Mouse (Mus musculus): ENCODE data around the gene Olfr1497. TPM values are rescaled to one million over a fixed set of nuclear protein-coding genes. Genes with fewer than 3 reads are reported as not detected.
"Not testable (repeated sequence)": the region's sequence is repeated elsewhere in the genome, so short reads cannot be mapped to it uniquely, and the experiment has no call there.

Olfr1497 gene
- polyA plus RNA-seq (2014; fragmentation: Nextera tagmentation; extraction: Ambion mirVana), result not detected in 2 replicates

- Histone ChIP-seq H3K27me3 (replicated peaks; ENCODE audit: control insufficient read depth, insufficient read depth, low read length) (no peaks in the 10 kb centered on the region), H3K36me3 (ENCODE audit: control insufficient read depth, insufficient read depth, low read length) (no peaks in the 10 kb centered on the region), H3K4me1 (replicated peaks; ENCODE audit: control insufficient read depth, insufficient read depth, low read length) (no peaks in the 10 kb centered on the region), H3K4me3 (ENCODE audit: low read depth, low read length) (no peak within 1 kb of the TSS), H3K9ac (ENCODE audit: low read depth, low read length) (no peak within 1 kb of the TSS), H3K4me2 (no peak within 1 kb of the TSS), H3K27ac (ENCODE audit: low read depth, low read length) (no peak within 1 kb of the TSS), H3K9me3 (ENCODE audit: control insufficient read depth, low read length) (no peaks in the 10 kb centered on the region)
- ATAC-seq (replicated peaks; ENCODE audit: low FRiP score) (no peak), DNase-seq (ENCODE audit: low spot score) (no peak)
Measured at GRCm38 (mm10) chr19:13798102-13798501, at the start of gene Olfr1497. Gene Olfr1497 (minus strand): TSS chr19:13798202.

- Histone ChIP-seq H3K27ac (ENCODE audit: low read depth, low read length) (no peak within 1 kb of the TSS), H3K4me3 (ENCODE audit: low read depth, low read length) (no peak within 1 kb of the TSS), H3K4me2 (no peak within 1 kb of the TSS), H3K27me3 (replicated peaks; ENCODE audit: control insufficient read depth, insufficient read depth, low read length) (no peaks in the 10 kb centered on the region), H3K9me3 (ENCODE audit: control insufficient read depth, low read length) (no peaks in the 10 kb centered on the region), H3K9ac (ENCODE audit: low read depth, low read length) (no peak within 1 kb of the TSS), H3K36me3 (ENCODE audit: control insufficient read depth, insufficient read depth, low read length) (no peaks in the 10 kb centered on the region), H3K4me1 (replicated peaks; ENCODE audit: control insufficient read depth, insufficient read depth, low read length) (no peaks in the 10 kb centered on the region)
- no peak for ATAC-seq (replicated peaks; ENCODE audit: low FRiP score)
- no peak for DNase-seq (ENCODE audit: low spot score)
Measured at GRCm38 (mm10) chr19:13830388-13830787, 32.4 kb upstream of the Olfr1497 start, which contains the start of gene Olfr1500. Gene Olfr1500 (minus strand): TSS chr19:13830488.

GRCm38 (mm10) chr19:13828447-13828846 is 30.4 kb upstream of the Olfr1497 start:
- WGBS, result 77% methylated on average over 3 of the region's 3 CpGs
- no peaks in the 10 kb centered on the region for H3K9me3 ChIP-seq (ENCODE audit: control insufficient read depth, low read length)
- H3K36me3 ChIP-seq (ENCODE audit: control insufficient read depth, insufficient read depth, low read length), result no peaks in the 10 kb centered on the region
- no peak overlapping the region for H3K4me3 ChIP-seq (ENCODE audit: low read depth, low read length)
- ATAC-seq (replicated peaks; ENCODE audit: low FRiP score), result no peak
- H3K4me2 ChIP-seq, result no peak overlapping the region
- H3K4me1 ChIP-seq (replicated peaks; ENCODE audit: control insufficient read depth, insufficient read depth, low read length), result no peaks in the 10 kb centered on the region
- no peak overlapping the region for H3K27ac ChIP-seq (ENCODE audit: low read depth, low read length)
- H3K9ac ChIP-seq (ENCODE audit: low read depth, low read length), result no peak overlapping the region
- no peak for DNase-seq (ENCODE audit: low spot score)
- H3K27me3 ChIP-seq (replicated peaks; ENCODE audit: control insufficient read depth, insufficient read depth, low read length), result no peaks in the 10 kb centered on the region

GRCm38 (mm10) chr19:13820847-13821246 is 22.8 kb upstream of the Olfr1497 start:
- H3K9me3 ChIP-seq (ENCODE audit: control insufficient read depth, low read length), result no peaks in the 10 kb centered on the region
- H3K27me3 ChIP-seq (replicated peaks; ENCODE audit: control insufficient read depth, insufficient read depth, low read length), result no peaks in the 10 kb centered on the region
- 39% methylated on average over 5 of the region's 5 CpGs for WGBS
- no peak overlapping the region for H3K9ac ChIP-seq (ENCODE audit: low read depth, low read length)
- ATAC-seq (replicated peaks; ENCODE audit: low FRiP score) (no peak), DNase-seq (ENCODE audit: low spot score) (no peak)
- H3K4me2 ChIP-seq, result no peak overlapping the region
- no peak overlapping the region for H3K4me3 ChIP-seq (ENCODE audit: low read depth, low read length)
- H3K4me1 ChIP-seq (replicated peaks; ENCODE audit: control insufficient read depth, insufficient read depth, low read length), result no peaks in the 10 kb centered on the region
- no peaks in the 10 kb centered on the region for H3K36me3 ChIP-seq (ENCODE audit: control insufficient read depth, insufficient read depth, low read length)
- no peak overlapping the region for H3K27ac ChIP-seq (ENCODE audit: low read depth, low read length)

- Histone ChIP-seq H3K9me3 (ENCODE audit: control insufficient read depth, low read length) (no peaks in the 10 kb centered on the region), H3K4me1 (replicated peaks; ENCODE audit: control insufficient read depth, insufficient read depth, low read length) (no peaks in the 10 kb centered on the region), H3K9ac (ENCODE audit: low read depth, low read length) (no peak within 1 kb of the TSS), H3K36me3 (ENCODE audit: control insufficient read depth, insufficient read depth, low read length) (no peaks in the 10 kb centered on the region), H3K27ac (ENCODE audit: low read depth, low read length) (no peak within 1 kb of the TSS), H3K27me3 (replicated peaks; ENCODE audit: control insufficient read depth, insufficient read depth, low read length) (no peaks in the 10 kb centered on the region), H3K4me3 (ENCODE audit: low read depth, low read length) (no peak within 1 kb of the TSS), H3K4me2 (no peak within 1 kb of the TSS)
- DNase-seq (ENCODE audit: low spot score) (no peak), ATAC-seq (replicated peaks; ENCODE audit: low FRiP score) (no peak)
Measured at GRCm38 (mm10) chr19:13819347-13819746, 21.3 kb upstream of the Olfr1497 start, which contains the start of gene Olfr1499. Gene Olfr1499 (minus strand): TSS chr19:13819447.

- DNase-seq (ENCODE audit: low spot score), result no peak
- Histone ChIP-seq H3K4me2 (no peak overlapping the region), H3K4me1 (replicated peaks; ENCODE audit: control insufficient read depth, insufficient read depth, low read length) (no peaks in the 10 kb centered on the region), H3K4me3 (ENCODE audit: low read depth, low read length) (no peak overlapping the region), H3K27me3 (replicated peaks; ENCODE audit: control insufficient read depth, insufficient read depth, low read length) (no peaks in the 10 kb centered on the region), H3K9ac (ENCODE audit: low read depth, low read length) (no peak overlapping the region), H3K36me3 (ENCODE audit: control insufficient read depth, insufficient read depth, low read length) (no peaks in the 10 kb centered on the region), H3K9me3 (ENCODE audit: control insufficient read depth, low read length) (no peaks in the 10 kb centered on the region), H3K27ac (ENCODE audit: low read depth, low read length) (no peak overlapping the region)
- WGBS, result 35% methylated on average over 5 of the region's 5 CpGs
- no peak for ATAC-seq (replicated peaks; ENCODE audit: low FRiP score)
Measured at GRCm38 (mm10) chr19:13818827-13819226, 20.8 kb upstream of the Olfr1497 start.

GRCm38 (mm10) chr19:13812823-13813222 is 14.8 kb upstream of the Olfr1497 start:
- Histone ChIP-seq H3K9ac (ENCODE audit: low read depth, low read length) (no peak overlapping the region), H3K4me1 (replicated peaks; ENCODE audit: control insufficient read depth, insufficient read depth, low read length) (no peaks in the 10 kb centered on the region), H3K27me3 (replicated peaks; ENCODE audit: control insufficient read depth, insufficient read depth, low read length) (no peaks in the 10 kb centered on the region), H3K4me2 (no peak overlapping the region), H3K36me3 (ENCODE audit: control insufficient read depth, insufficient read depth, low read length) (no peaks in the 10 kb centered on the region), H3K27ac (ENCODE audit: low read depth, low read length) (no peak overlapping the region), H3K9me3 (ENCODE audit: control insufficient read depth, low read length) (no peaks in the 10 kb centered on the region), H3K4me3 (ENCODE audit: low read depth, low read length) (no peak overlapping the region)
- no peak for ATAC-seq (replicated peaks; ENCODE audit: low FRiP score)
- no peak for DNase-seq (ENCODE audit: low spot score)
- WGBS, result 50% methylated on average over 2 of the region's 2 CpGs

- not testable (repeated sequence) for H3K9me3 ChIP-seq (ENCODE audit: control insufficient read depth, low read length); H3K4me2 ChIP-seq; H3K9ac ChIP-seq (ENCODE audit: low read depth, low read length); H3K36me3 ChIP-seq (ENCODE audit: control insufficient read depth, insufficient read depth, low read length); H3K27ac ChIP-seq (ENCODE audit: low read depth, low read length); H3K27me3 ChIP-seq (replicated peaks; ENCODE audit: control insufficient read depth, insufficient read depth, low read length); H3K4me3 ChIP-seq (ENCODE audit: low read depth, low read length); H3K4me1 ChIP-seq (replicated peaks; ENCODE audit: control insufficient read depth, insufficient read depth, low read length); DNase-seq (ENCODE audit: low spot score); ATAC-seq (replicated peaks; ENCODE audit: low FRiP score)
- 58% methylated on average over 1 of the region's 1 CpGs for WGBS
Measured at GRCm38 (mm10) chr19:13805486-13805885, 7.5 kb upstream of the Olfr1497 start.

- no peaks in the 10 kb centered on the region for H3K9me3 ChIP-seq (ENCODE audit: control insufficient read depth, low read length)
- ATAC-seq (replicated peaks; ENCODE audit: low FRiP score), result no peak
- no peak within 1 kb of the TSS for H3K27ac ChIP-seq (ENCODE audit: low read depth, low read length)
- DNase-seq (ENCODE audit: low spot score), result no peak
- no peak within 1 kb of the TSS for H3K9ac ChIP-seq (ENCODE audit: low read depth, low read length)
- no peaks in the 10 kb centered on the region for H3K4me1 ChIP-seq (replicated peaks; ENCODE audit: control insufficient read depth, insufficient read depth, low read length)
- H3K4me3 ChIP-seq (ENCODE audit: low read depth, low read length), result no peak within 1 kb of the TSS
- no peak within 1 kb of the TSS for H3K4me2 ChIP-seq
- no peaks in the 10 kb centered on the region for H3K27me3 ChIP-seq (replicated peaks; ENCODE audit: control insufficient read depth, insufficient read depth, low read length)
- WGBS, result 78% methylated on average over 1 of the region's 1 CpGs
- H3K36me3 ChIP-seq (ENCODE audit: control insufficient read depth, insufficient read depth, low read length), result no peaks in the 10 kb centered on the region
Measured at GRCm38 (mm10) chr19:13777578-13777977, 20.4 kb downstream of the Olfr1497 start, which contains the start of gene Olfr1496. Gene Olfr1496 (plus strand): TSS chr19:13777878.

Measured in liver, embryonic 11.5 days (tissue).